Mouse (Mus musculus) heart, adult 2 months (tissue): ENCODE results near the gene Man1c1. TPM values are rescaled to one million over a fixed set of nuclear protein-coding genes. Genes with fewer than 3 reads are reported as not detected.
A peak's percentile ranks its signal among the peaks of the same experiment; 100 is the strongest.

Source experiments
- DNase-seq, 2 experiments: peaks; one replicate each; pipeline ENCODE4 v3.0.0; 2021
- H3K27ac ChIP-seq: fragments of 200-600 bp; 2 replicates; pipeline ENCODE4 v1.8.1; 2022
- H3K27me3 ChIP-seq: fragments of 200-500 bp; 2 replicates; pipeline ENCODE4 v1.6.1; 2012; ENCODE audit warnings: mild to moderate bottlenecking, low read length, inconsistent platforms, mixed read lengths; ENCODE audit not compliant: control insufficient read depth, insufficient read depth
- H3K36me3 ChIP-seq: fragments of 200-500 bp; 2 replicates; pipeline ENCODE4 v1.6.1; 2012; ENCODE audit warnings: low read length, inconsistent platforms; ENCODE audit not compliant: control insufficient read depth, insufficient read depth
- H3K4me1 ChIP-seq: fragments of 200-500 bp; 2 replicates; pipeline ENCODE4 v1.6.1; 2011; ENCODE audit warnings: low read length; ENCODE audit not compliant: control insufficient read depth, insufficient read depth
- H3K4me3 ChIP-seq: fragments of 200-600 bp; 2 replicates; pipeline ENCODE4 v1.8.1; 2022
- H3K79me2 ChIP-seq: fragments of 200-500 bp; replicated peaks from 2 replicates; pipeline ENCODE4 v1.6.1; 2012; ENCODE audit warnings: mild to moderate bottlenecking, inconsistent platforms, low read length, moderate library complexity, mixed read lengths; ENCODE audit not compliant: control insufficient read depth, insufficient read depth
- H3K9ac ChIP-seq: fragments of 200-500 bp; 2 replicates; pipeline ENCODE4 v1.6.1; 2012; ENCODE audit warnings: low read depth, mild to moderate bottlenecking, control low read depth, inconsistent platforms, low read length, mixed read lengths
- CTCF ChIP-seq: fragments of 200-600 bp; IDR thresholded peaks from 2 replicates; pipeline ENCODE4 v1.8.1; 2022; ENCODE audit warnings: antibody characterized with exemption, mild to moderate bottlenecking, moderate library complexity
- EP300 ChIP-seq: fragments of 200-500 bp; IDR thresholded peaks from 2 replicates; pipeline ENCODE4 v1.6.1; 2011; ENCODE audit warnings: low read depth, low read length, control low read depth; ENCODE audit not compliant: insufficient read depth
- POLR2A ChIP-seq: fragments of 200-500 bp; IDR thresholded peaks from 2 replicates; pipeline ENCODE4 v1.6.1; 2011; ENCODE audit warnings: mild to moderate bottlenecking, low read depth, low read length, control low read depth; ENCODE audit not compliant: insufficient read depth
- WGBS: fragments of 180-500 bp; shearing (Covaris S2); methylation state at CpG from one replicate; pipeline ENCODE4 v1.1.7; 2018; 5-methylcytosine and 5-hydroxymethylcytosine counted together
- intact Hi-C: fragments of 180-260 bp; cut with DNase I; formaldehyde crosslinking; loops from one replicate; pipeline ENCODE4 v1.15.1; 2025
- polyA plus RNA-seq: library from polyadenylated mRNA; depleted of rRNA; stranded (reverse); fragments of >200 nt; gene quantifications from 2 replicates; pipeline ENCODE4 v1.2.3, GENCODE M21; 2012
- total RNA-seq, 2 experiments: library from RNA; stranded (reverse); gene quantifications; 2 replicates each; pipeline ENCODE4 v1.2.3; 2021

Man1c1 gene
- total and polyA plus RNA-seq, 3 experiments: 14.1 to 28.4 (median 24.8) TPM

GRCm38 (mm10) chr4:134542726-134543125, 161.4 kb downstream of the Man1c1 start:
- WGBS: 92% methylated on average over 9 of the region's 9 CpGs
- no peaks in the 10 kb centered on the region for H3K27me3 ChIP-seq
- no peak overlapping the region for H3K9ac ChIP-seq
- no peaks in the 10 kb centered on the region for H3K36me3 ChIP-seq
- H3K4me3 ChIP-seq: no peak overlapping the region
- no peak for DNase-seq
- H3K79me2 ChIP-seq: no peaks in the 10 kb centered on the region
- H3K27ac ChIP-seq: no peak overlapping the region
- TF ChIP-seq CTCF (no peak), EP300 (no peak), POLR2A (no peak)
- intact Hi-C loops: loop anchor here (1.0 to 10.0 kb wide), 3 partner anchors 172 to 342 kb away; no protein-coding TSS in a partner anchor
- H3K4me1 ChIP-seq: no peaks in the 10 kb centered on the region; the same call in 1 of the 2 replicates

- TF ChIP-seq POLR2A: no peak
- TF ChIP-seq CTCF: no peak
- TF ChIP-seq EP300: no peak
- H3K36me3 ChIP-seq: no peaks in the 10 kb centered on the region
Observed at GRCm38 (mm10) chr4:134538997-134539580, 165.0 kb downstream of the Man1c1 start.

GRCm38 (mm10) chr4:134535787-134536151, 168.3 kb downstream of the Man1c1 start:
- Histone ChIP-seq H3K79me2 (no peaks in the 10 kb centered on the region; the same call in 1 of the 2 replicates), H3K4me3 (peak overlapping the region; percentile 80), H3K27ac (peak overlapping the region; percentile 92), H3K9ac (peak overlapping the region; percentile 52), H3K36me3 (no peaks in the 10 kb centered on the region), H3K27me3 (no peaks in the 10 kb centered on the region), H3K4me1 (peaks cover 3% of the 10 kb centered on the region)
- no peak for DNase-seq
- intact Hi-C loops: no loop called here
- 1% methylated on average over 8 of the region's 8 CpGs for WGBS
- no peak for TF ChIP-seq POLR2A
- no peak for TF ChIP-seq CTCF
- TF ChIP-seq EP300: no peak

More at GRCm38 (mm10) chr4:134538997-134539580, 165.0 kb downstream of the Man1c1 start:
- Histone ChIP-seq H3K9ac (no peak overlapping the region), H3K4me1 (peaks cover under 1% of the 10 kb centered on the region; the same call in 1 of the 2 replicates), H3K27me3 (no peaks in the 10 kb centered on the region), H3K4me3 (no peak overlapping the region), H3K27ac (no peak overlapping the region), H3K79me2 (no peaks in the 10 kb centered on the region; the same call in 1 of the 2 replicates)
- 75% methylated on average over 10 of the region's 10 CpGs for WGBS
- intact Hi-C loops: no loop called here
- no peak for DNase-seq

- TF ChIP-seq POLR2A (peak; percentile 92), CTCF (0 out of 2 replicates have a peak, but pooled peaks have one; percentile 1), EP300 (no peak)
- Histone ChIP-seq H3K9ac (peak within 1 kb of the TSS; percentile 93), H3K4me1 (peaks cover 3% of the 10 kb centered on the region), H3K79me2 (no peaks in the 10 kb centered on the region; the same call in 1 of the 2 replicates), H3K4me3 (peak within 1 kb of the TSS; percentile 80), H3K36me3 (no peaks in the 10 kb centered on the region), H3K27me3 (no peaks in the 10 kb centered on the region), H3K27ac (peak within 1 kb of the TSS; percentile 92)
- WGBS: under 1% methylated on average over 71 of the region's 71 CpGs
- intact Hi-C loops: no loop called here
- DNase-seq: peak; percentile 99 to 100
Observed at GRCm38 (mm10) chr4:134534932-134535786, 168.9 kb downstream of the Man1c1 start, which contains the start of gene Mtfr1l. Gene Mtfr1l (minus strand): TSS chr4:134535387.

- Histone ChIP-seq H3K27me3 (no peaks in the 10 kb centered on the region), H3K27ac (peak overlapping the region; percentile 92), H3K9ac (peak overlapping the region; percentile 93), H3K79me2 (no peaks in the 10 kb centered on the region; the same call in 1 of the 2 replicates), H3K4me1 (peaks cover 3% of the 10 kb centered on the region), H3K4me3 (peak overlapping the region; percentile 80), H3K36me3 (no peaks in the 10 kb centered on the region)
- 2% methylated on average over 57 of the region's 57 CpGs for WGBS
- TF ChIP-seq CTCF (no peak), POLR2A (no peak), EP300 (no peak)
- intact Hi-C loops: no loop called here
- DNase-seq: peak; percentile 80 to 85
Observed at GRCm38 (mm10) chr4:134534124-134534886, 169.8 kb downstream of the Man1c1 start.
